Mouse (Mus musculus) olfactory bulb, adult 2 months (tissue): ENCODE data around the gene Gm21974. TPM values are rescaled to one million over a fixed set of nuclear protein-coding genes. Genes with fewer than 3 reads are reported as not detected.

Source experiments
- H3K27ac ChIP-seq: fragments of 200-500 bp; 2 replicates; pipeline ENCODE4 v1.5.1; 2012; ENCODE audit warnings: low read depth, low read length; ENCODE audit not compliant: insufficient read depth
- H3K4me1 ChIP-seq: fragments of 200-500 bp; 2 replicates; pipeline ENCODE4 v1.6.1; 2012; ENCODE audit warnings: low read length; ENCODE audit not compliant: control insufficient read depth, insufficient read depth
- H3K4me3 ChIP-seq: fragments of 200-500 bp; 2 replicates; pipeline ENCODE4 v1.5.1; 2012; ENCODE audit warnings: mild to moderate bottlenecking, low read depth, low read length, moderate library complexity; ENCODE audit not compliant: insufficient read depth
- CTCF ChIP-seq: fragments of 200-500 bp; IDR thresholded peaks from 2 replicates; pipeline ENCODE4 v1.5.1; 2012; ENCODE audit warnings: low read depth, mild to moderate bottlenecking, low read length, moderate library complexity; ENCODE audit not compliant: insufficient read depth
- POLR2A ChIP-seq: fragments of 200-500 bp; IDR thresholded peaks from 2 replicates; pipeline ENCODE4 v1.6.1; 2012; ENCODE audit warnings: mild to moderate bottlenecking, low read depth, low read length, moderate library complexity; ENCODE audit not compliant: insufficient read depth
- WGBS: fragments of 180-500 bp; shearing (Covaris S2); methylation state at CpG from one replicate; pipeline ENCODE4 v1.1.7; 2018; 5-methylcytosine and 5-hydroxymethylcytosine counted together
- polyA plus RNA-seq: library from polyadenylated mRNA; stranded (reverse); fragments of >200 nt; gene quantifications from 2 replicates; pipeline ENCODE4 v1.2.4, GENCODE M21; 2012; ENCODE audit warnings: low replicate concordance; ENCODE audit not compliant: missing spikeins, insufficient read depth, insufficient read length

The Gm21974 gene
- polyA plus RNA-seq, 1 experiment: not detected

- peak overlapping the region; percentile 90 for H3K4me3 ChIP-seq
- H3K4me1 ChIP-seq: peaks cover 3% of the 10 kb centered on the region; the same call in 1 of the 2 replicates
- WGBS: under 1% methylated on average over 40 of the region's 43 CpGs
- peak overlapping the region; percentile 82 for H3K27ac ChIP-seq
- TF ChIP-seq CTCF: no peak
- no peak for TF ChIP-seq POLR2A
Measured at GRCm38 (mm10) chr7:127875627-127876001, 19.6 kb downstream of the Gm21974 start.

- TF ChIP-seq CTCF: no peak
- no peak for TF ChIP-seq POLR2A
- WGBS: 4% methylated on average over 20 of the region's 20 CpGs
- peak overlapping the region; percentile 82 for H3K27ac ChIP-seq
- peaks cover 3% of the 10 kb centered on the region; the same call in 1 of the 2 replicates for H3K4me1 ChIP-seq
- peak overlapping the region; percentile 90 for H3K4me3 ChIP-seq
Measured at GRCm38 (mm10) chr7:127874812-127875626, 20.2 kb downstream of the Gm21974 start.

DNA sequence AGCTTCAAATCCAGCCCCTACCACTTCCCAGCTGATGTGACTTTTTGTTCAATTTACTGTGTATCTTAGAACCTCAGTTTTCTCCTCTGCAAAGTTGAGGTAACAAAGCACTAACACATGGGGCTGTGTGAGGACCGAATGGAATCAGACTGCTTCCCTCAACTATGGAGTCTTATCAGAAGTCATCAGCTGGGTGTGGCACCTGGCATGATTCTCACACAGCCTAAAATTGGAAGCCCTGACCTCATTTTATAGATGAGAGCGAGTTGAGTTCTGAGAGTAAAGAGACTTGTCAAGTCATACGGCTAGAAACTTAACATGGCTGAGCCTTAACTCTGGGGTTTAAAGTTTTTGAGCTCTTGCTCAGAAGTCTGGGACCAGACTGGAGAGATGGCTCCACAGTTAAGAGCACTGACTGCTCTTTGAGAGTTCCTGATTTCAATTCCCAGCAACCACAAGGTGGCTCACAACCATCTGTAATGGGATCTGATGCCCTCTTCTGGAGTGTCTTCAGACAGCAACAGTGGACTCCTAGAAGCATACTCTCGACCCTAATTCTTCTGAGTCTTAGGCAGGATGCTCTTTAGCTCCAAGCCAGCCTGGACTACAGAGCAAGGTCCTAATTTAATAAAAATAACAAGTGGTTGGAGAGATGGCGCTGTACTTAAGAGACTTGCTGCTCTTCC is 25.0 kb downstream of the Gm21974 start:
- Histone ChIP-seq H3K4me3 (no peak overlapping the region), H3K27ac (no peak overlapping the region), H3K4me1 (peaks cover 9% of the 10 kb centered on the region; the same call in 1 of the 2 replicates)
- TF ChIP-seq POLR2A: no peak
- TF ChIP-seq CTCF: no peak
- 81% methylated on average over 5 of the region's 5 CpGs for WGBS

DNA sequence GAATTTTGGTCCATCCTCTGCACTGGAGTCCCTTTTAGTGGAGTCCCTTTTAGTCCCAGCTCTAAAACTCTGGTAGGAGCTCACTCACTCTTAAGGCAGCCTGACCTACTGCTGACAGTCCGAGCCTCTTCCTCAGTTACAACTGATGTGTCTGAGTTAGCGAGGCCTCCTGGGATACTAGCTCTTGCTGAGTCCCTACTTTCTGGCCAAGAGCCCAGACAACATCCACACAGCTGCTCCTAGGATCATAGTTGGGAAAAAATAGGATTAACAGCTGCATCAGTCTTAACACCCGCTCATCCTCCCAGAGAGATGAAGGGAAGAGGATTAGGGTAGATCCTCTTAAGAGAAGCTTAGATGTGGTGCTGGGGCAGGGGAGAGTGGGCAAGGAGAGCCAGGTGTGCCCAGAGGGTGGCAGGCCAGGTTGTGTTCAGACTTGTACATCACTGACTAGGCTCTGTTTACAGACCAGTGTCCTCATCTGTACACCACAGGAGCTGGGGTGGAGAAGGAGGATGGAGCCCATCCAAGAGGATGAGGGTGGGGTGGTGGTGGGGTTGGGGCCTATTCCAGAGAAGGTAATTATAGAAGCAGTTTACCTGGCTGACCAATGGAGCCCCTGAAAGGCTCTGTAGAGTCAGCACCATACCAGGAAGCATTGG is 26.0 kb downstream of the Gm21974 start:
- TF ChIP-seq CTCF: no peak
- no peak for TF ChIP-seq POLR2A
- peaks cover 9% of the 10 kb centered on the region; the same call in 1 of the 2 replicates for H3K4me1 ChIP-seq
- no peak overlapping the region for H3K4me3 ChIP-seq
- WGBS: 28% methylated on average over 3 of the region's 3 CpGs
- no peak overlapping the region for H3K27ac ChIP-seq

DNA sequence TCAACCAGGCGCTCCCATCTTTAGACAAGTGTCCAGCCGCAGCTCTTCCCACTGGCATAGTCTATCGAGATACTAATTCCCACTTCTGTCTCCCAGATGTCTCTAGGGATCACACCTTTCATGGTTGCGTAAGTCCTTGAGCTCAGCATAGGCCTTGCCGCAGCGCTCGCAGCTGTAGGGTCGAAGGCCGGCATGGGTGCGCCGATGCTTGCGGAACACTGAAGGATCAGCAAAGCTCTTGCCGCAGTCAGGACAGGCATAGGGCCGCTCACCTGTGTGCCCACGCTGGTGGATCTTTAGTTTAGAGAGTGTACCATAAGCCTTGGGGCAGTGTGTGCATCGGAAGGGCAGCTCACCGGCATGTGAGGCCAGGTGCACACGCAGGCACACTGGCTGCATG is 27.6 kb downstream of the Gm21974 start:
- WGBS: 96% methylated on average over 18 of the region's 18 CpGs
- Histone ChIP-seq H3K4me3 (no peak overlapping the region), H3K4me1 (peaks cover 9% of the 10 kb centered on the region; the same call in 1 of the 2 replicates), H3K27ac (no peak overlapping the region)
- no peak for TF ChIP-seq POLR2A
- TF ChIP-seq CTCF: no peak

- Histone ChIP-seq H3K4me3 (no peak overlapping the region), H3K4me1 (peaks cover 9% of the 10 kb centered on the region; the same call in 1 of the 2 replicates), H3K27ac (no peak overlapping the region)
- no peak for TF ChIP-seq CTCF
- TF ChIP-seq POLR2A: no peak
- 91% methylated on average over 12 of the region's 12 CpGs for WGBS
Measured at GRCm38 (mm10) chr7:127866434-127866833, 28.8 kb downstream of the Gm21974 start.

- Histone ChIP-seq H3K4me3 (no peak overlapping the region), H3K27ac (no peak overlapping the region), H3K4me1 (no peaks in the 10 kb centered on the region)
- WGBS: 98% methylated on average over 6 of the region's 6 CpGs
- no peak for TF ChIP-seq CTCF
- TF ChIP-seq POLR2A: no peak
Measured at GRCm38 (mm10) chr7:127858258-127858657, 37.0 kb downstream of the Gm21974 start.

DNA sequence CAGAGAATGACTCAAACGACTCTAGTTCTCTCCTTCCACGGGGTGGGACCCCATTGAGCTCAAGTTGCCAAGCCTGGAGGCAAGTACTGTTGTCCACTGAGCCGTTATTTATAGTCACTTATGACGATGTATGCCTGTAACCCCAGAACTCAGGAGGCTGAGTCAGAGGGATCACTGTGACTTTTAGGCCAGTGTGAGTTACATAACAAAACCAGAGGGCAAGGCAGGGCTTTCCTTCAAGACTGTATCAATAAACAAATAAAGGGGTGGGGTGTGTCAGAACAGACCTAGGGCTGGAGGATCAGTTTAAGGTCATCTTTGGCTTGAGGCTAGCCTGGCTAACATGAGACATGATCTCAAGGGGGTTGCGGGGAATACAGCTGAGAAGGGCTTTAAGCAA is 44.3 kb downstream of the Gm21974 start:
- Histone ChIP-seq H3K27ac (no peak overlapping the region), H3K4me1 (no peaks in the 10 kb centered on the region), H3K4me3 (no peak overlapping the region)
- WGBS: 63% methylated on average over 5 of the region's 5 CpGs
- no peak for TF ChIP-seq CTCF
- no peak for TF ChIP-seq POLR2A
